Mouse (Mus musculus): ENCODE data around the gene Gm11733. TPM values are rescaled to one million over a fixed set of nuclear protein-coding genes. Genes with fewer than 3 reads are reported as not detected.

Gm11733 gene
- total and polyA plus RNA-seq, 2 experiments from 2014 or later = 0.38 TPM; not detected in 1

DNA sequence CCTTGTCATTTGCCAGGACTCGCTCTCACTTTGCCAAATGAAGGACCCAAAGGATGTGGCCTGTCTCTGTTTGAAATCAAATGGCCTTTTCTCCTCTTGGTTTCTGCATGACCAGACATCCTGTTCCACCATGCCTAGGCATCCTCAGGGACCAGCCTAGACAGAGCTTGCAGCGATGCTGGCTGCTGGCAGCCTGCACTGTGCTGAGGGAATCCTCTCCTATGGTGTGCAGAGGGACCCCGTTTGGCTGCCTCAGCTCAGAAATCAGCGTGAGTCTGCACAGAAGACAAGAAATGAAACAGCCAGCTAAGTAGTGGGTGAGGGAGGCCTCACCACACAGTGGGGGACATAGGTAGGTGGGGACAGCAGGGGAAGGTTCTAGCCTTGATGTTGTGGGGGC is 12.6 kb downstream of the Gm11733 start:
- Histone ChIP-seq H3K36me3 (ENCODE audit: insufficient read depth, low read length) (no peaks in the 10 kb centered on the region), H3K4me1 (ENCODE audit: insufficient read depth, low read length) (peaks cover 22% of the 10 kb centered on the region; the same call in 1 of the 2 replicates), H3K27me3 (ENCODE audit: insufficient read depth, low read length) (no peaks in the 10 kb centered on the region), H3K9me3 (ENCODE audit: low read length) (no peaks in the 10 kb centered on the region), H3K27ac (ENCODE audit: low read depth, low read length) (peak overlapping the region; percentile 80), H3K9ac (replicated peaks; ENCODE audit: low read length, poor library complexity, severe bottlenecking) (peak overlapping the region; percentile 19; the same call in 1 of the 2 replicates), H3K4me3 (ENCODE audit: low read depth, low read length) (no peak overlapping the region), H3K4me2 (ENCODE audit: low read depth, low read length, poor library complexity, severe bottlenecking) (0 out of 2 replicates have a peak overlapping the region, but pooled peaks have one; percentile 2)
- no peak for DNase-seq (ENCODE audit: low spot score)
- 13% methylated on average over 4 of the region's 4 CpGs for WGBS
- no peak for TF ChIP-seq CTCF (IDR thresholded peaks at IDR 0.05)
- ATAC-seq (ENCODE audit: low FRiP score) = peak; percentile 52; the same call in 1 of the 2 replicates

GRCm38 (mm10) chr11:117497256-117498136 is 13.3 kb downstream of the Gm11733 start:
- peak overlapping the region; percentile 80 for H3K27ac ChIP-seq (ENCODE audit: low read depth, low read length)
- TF ChIP-seq CTCF (IDR thresholded peaks at IDR 0.05) = 0 out of 2 replicates have a peak, but pooled peaks have one; percentile 1
- 0 out of 2 replicates have a peak overlapping the region, but pooled peaks have one; percentile 9 for H3K4me2 ChIP-seq (ENCODE audit: low read depth, low read length, poor library complexity, severe bottlenecking)
- H3K4me1 ChIP-seq (ENCODE audit: insufficient read depth, low read length) = peaks cover 19% of the 10 kb centered on the region; the same call in 1 of the 2 replicates
- H3K4me3 ChIP-seq (ENCODE audit: low read depth, low read length) = no peak overlapping the region
- DNase-seq (ENCODE audit: low spot score) = peak; percentile 77
- no peaks in the 10 kb centered on the region for H3K9me3 ChIP-seq (ENCODE audit: low read length)
- WGBS = 7% methylated on average over 16 of the region's 16 CpGs
- H3K9ac ChIP-seq (replicated peaks; ENCODE audit: low read length, poor library complexity, severe bottlenecking) = peak overlapping the region; percentile 46; the same call in 1 of the 2 replicates
- H3K27me3 ChIP-seq (ENCODE audit: insufficient read depth, low read length) = no peaks in the 10 kb centered on the region
- no peaks in the 10 kb centered on the region for H3K36me3 ChIP-seq (ENCODE audit: insufficient read depth, low read length)
- peak; percentile 77; the same call in 1 of the 2 replicates for ATAC-seq (ENCODE audit: low FRiP score)

GRCm38 (mm10) chr11:117498137-117498511 is 14.0 kb downstream of the Gm11733 start:
- TF ChIP-seq CTCF (IDR thresholded peaks at IDR 0.05) = no peak
- Histone ChIP-seq H3K36me3 (ENCODE audit: insufficient read depth, low read length) (no peaks in the 10 kb centered on the region), H3K4me3 (ENCODE audit: low read depth, low read length) (no peak overlapping the region), H3K27ac (ENCODE audit: low read depth, low read length) (peak overlapping the region; percentile 80), H3K27me3 (ENCODE audit: insufficient read depth, low read length) (no peaks in the 10 kb centered on the region), H3K9me3 (ENCODE audit: low read length) (no peaks in the 10 kb centered on the region), H3K9ac (replicated peaks; ENCODE audit: low read length, poor library complexity, severe bottlenecking) (peak overlapping the region; percentile 46; the same call in 1 of the 2 replicates), H3K4me1 (ENCODE audit: insufficient read depth, low read length) (peaks cover 19% of the 10 kb centered on the region; the same call in 1 of the 2 replicates), H3K4me2 (ENCODE audit: low read depth, low read length, poor library complexity, severe bottlenecking) (no peak overlapping the region)
- ATAC-seq (ENCODE audit: low FRiP score) (no peak; the same call in 1 of the 2 replicates), DNase-seq (ENCODE audit: low spot score) (no peak)
- 34% methylated on average over 1 of the region's 1 CpGs for WGBS

- H3K4me1 ChIP-seq (ENCODE audit: insufficient read depth, low read length) = no peaks in the 10 kb centered on the region
- H3K4me3 ChIP-seq (ENCODE audit: low read depth, low read length) = no peak overlapping the region
- TF ChIP-seq CTCF (IDR thresholded peaks at IDR 0.05) = no peak
- H3K27ac ChIP-seq (ENCODE audit: low read depth, low read length) = no peak overlapping the region
- no peaks in the 10 kb centered on the region for H3K36me3 ChIP-seq (ENCODE audit: insufficient read depth, low read length)
- no peaks in the 10 kb centered on the region for H3K9me3 ChIP-seq (ENCODE audit: low read length)
- no peak overlapping the region for H3K9ac ChIP-seq (replicated peaks; ENCODE audit: low read length, poor library complexity, severe bottlenecking)
- ATAC-seq (ENCODE audit: low FRiP score) (no peak), DNase-seq (ENCODE audit: low spot score) (no peak)
- no peak overlapping the region for H3K4me2 ChIP-seq (ENCODE audit: low read depth, low read length, poor library complexity, severe bottlenecking)
- WGBS = 94% methylated on average over 4 of the region's 4 CpGs
- H3K27me3 ChIP-seq (ENCODE audit: insufficient read depth, low read length) = no peaks in the 10 kb centered on the region
Observed at GRCm38 (mm10) chr11:117508972-117509371, 24.8 kb downstream of the Gm11733 start.

DNA sequence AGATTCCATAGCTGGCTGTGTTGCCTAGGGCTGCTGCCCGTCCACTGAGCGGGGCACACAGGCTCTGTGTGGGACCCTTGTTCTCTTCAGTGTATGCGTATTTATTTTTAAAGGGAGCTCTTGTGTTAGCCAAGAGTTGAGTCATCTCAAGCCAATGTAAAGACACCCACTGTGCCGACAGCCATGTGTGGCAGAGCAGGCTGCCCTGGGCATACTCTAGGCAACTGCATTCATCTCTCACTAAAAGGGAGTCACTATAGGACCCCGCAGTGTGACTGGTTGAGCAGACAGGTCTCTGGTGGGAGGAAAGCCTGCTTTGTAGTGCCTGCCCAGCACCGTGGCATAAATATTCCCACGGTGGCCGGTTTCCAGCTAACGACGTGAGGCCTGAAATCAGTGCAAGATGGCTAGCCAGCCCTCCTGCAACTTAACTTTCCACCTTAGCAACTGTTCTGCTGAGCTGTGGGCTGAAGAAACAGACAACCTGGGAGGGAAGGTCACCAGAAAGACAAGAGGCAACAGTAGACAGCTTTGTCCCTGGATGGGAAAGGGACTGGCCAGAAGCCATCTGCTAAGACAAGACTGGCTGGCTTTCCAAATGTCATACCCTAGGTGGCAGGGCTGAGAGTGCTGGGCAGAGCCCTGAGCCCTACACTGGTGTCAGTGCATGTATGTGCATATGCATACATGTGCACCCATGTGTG is 31.7 kb downstream of the Gm11733 start:
- H3K36me3 ChIP-seq (ENCODE audit: insufficient read depth, low read length) = no peaks in the 10 kb centered on the region
- H3K27ac ChIP-seq (ENCODE audit: low read depth, low read length) = no peak overlapping the region
- no peak overlapping the region for H3K4me3 ChIP-seq (ENCODE audit: low read depth, low read length)
- 52% methylated on average over 10 of the region's 10 CpGs for WGBS
- no peaks in the 10 kb centered on the region for H3K4me1 ChIP-seq (ENCODE audit: insufficient read depth, low read length)
- DNase-seq (ENCODE audit: low spot score) = peak; percentile 75
- H3K4me2 ChIP-seq (ENCODE audit: low read depth, low read length, poor library complexity, severe bottlenecking) = no peak overlapping the region
- no peaks in the 10 kb centered on the region for H3K27me3 ChIP-seq (ENCODE audit: insufficient read depth, low read length)
- 0 out of 2 replicates have a peak, but pooled peaks have one; percentile 44 for ATAC-seq (ENCODE audit: low FRiP score)
- TF ChIP-seq CTCF (IDR thresholded peaks at IDR 0.05) = peak; percentile 20
- H3K9ac ChIP-seq (replicated peaks; ENCODE audit: low read length, poor library complexity, severe bottlenecking) = no peak overlapping the region
- no peaks in the 10 kb centered on the region for H3K9me3 ChIP-seq (ENCODE audit: low read length)

All from midbrain, postnatal 0 days (tissue).